Mouse (Mus musculus) layer of hippocampus, postnatal 14 days (tissue): ENCODE results near the gene Eif3g. TPM values are rescaled to one million over a fixed set of nuclear protein-coding genes. Genes with fewer than 3 reads are reported as not detected.

Source experiments
- DNase-seq, 2 experiments: peaks; one replicate each; pipeline ENCODE4 v3.0.0; 2021 to 2022; ENCODE audit warnings: low spot score in 2 of 2, mixed read lengths in 1 of 2
- microRNA-seq, 2 experiments: library from miRNA; unstranded; fragments of <30 nt; microRNA quantifications; one replicate each; pipeline ENCODE4 v1.2.0; 2021
- total RNA-seq, 2 experiments: library from RNA; stranded (reverse); gene quantifications; 2 replicates each; pipeline ENCODE4 v1.2.3; 2021

Gene Eif3g
- total RNA-seq, 2 experiments from 2014 or later, result 114 to 123 TPM

GRCm38 (mm10) chr9:20862225-20862624 lies 36.2 kb downstream of the Eif3g start:
- no peak for DNase-seq

DNA sequence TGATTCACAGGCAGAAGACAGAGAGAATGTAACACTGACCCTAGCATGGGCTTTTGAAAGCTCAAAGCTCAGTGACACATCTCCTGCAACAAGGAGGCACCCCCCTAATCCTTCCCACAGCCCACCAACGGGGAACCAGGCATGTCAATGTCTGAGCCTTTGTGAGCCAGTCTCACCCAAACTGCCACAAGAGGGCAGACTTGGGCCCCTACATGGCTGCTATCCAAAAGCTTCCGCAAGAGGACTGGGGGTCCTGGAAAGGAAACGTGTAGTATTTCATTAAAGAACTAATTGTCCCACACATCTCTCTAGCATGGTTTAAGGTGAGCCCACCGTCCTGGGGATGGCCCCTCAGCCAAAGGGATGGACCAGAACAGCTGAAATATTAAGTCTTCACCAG lies 36.6 kb downstream of the Eif3g start:
- DNase-seq, result no peak

DNA sequence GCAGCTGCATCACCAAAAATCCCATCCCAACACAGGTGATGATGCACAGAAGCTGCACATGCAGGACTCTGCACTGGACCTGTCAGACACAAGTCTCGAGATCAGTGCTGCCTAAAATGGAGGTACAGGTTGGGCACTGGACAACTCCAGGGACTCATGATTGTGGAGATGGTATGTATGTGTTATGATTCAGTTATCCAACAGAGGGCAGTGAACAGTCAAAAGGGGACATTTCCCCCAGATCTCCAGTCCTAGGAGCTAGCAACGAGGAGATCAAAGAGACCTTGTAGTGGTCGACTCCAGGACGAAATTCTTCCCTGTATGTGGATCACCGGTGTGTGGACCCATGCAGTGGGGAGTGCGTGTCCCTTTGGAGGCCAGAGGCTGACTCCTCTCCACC lies 38.5 kb downstream of the Eif3g start:
- no peak for DNase-seq

- DNase-seq, result no peak
Measured at GRCm38 (mm10) chr9:20857131-20857530, 41.3 kb downstream of the Eif3g start.

DNA sequence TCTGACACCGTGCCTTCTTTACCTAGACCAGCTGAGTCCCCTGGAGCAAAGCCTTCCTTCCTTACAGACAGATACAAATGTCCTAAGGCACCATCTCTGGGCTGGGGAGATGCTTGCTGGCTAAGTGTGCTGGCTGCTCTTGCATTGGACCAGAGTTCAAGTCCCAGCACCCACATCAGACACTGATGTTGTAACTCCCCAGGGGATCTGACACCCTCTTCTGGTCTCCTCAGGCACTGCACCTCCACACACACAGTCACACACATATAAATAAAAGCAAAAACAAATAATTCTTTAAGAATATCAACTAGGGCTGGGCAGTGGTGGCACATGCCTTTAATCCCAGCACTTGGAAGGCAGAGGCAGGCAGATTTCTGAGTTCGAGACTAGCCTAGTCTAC lies 48.2 kb downstream of the Eif3g start:
- DNase-seq, result no peak

Small RNA genes within 50 kb of the gene (microRNA-seq; reads per million reads assigned to microRNA genes)
- gene Mir7081, result 0.68 to 1.1 reads per million in 2 experiments

Other genes starting within 250 kb of the Eif3g start
- 10 to 100 TPM; 33.8 to 34.0 TPM for gene Pin1, start 246.5 kb downstream of the Eif3g start, total RNA-seq
- gene Olfm2, start 152.3 kb downstream of the Eif3g start, total RNA-seq, result 10 to 100 TPM; 73.0 to 73.1 TPM
- 1 to 10 TPM; 2.3 to 2.7 TPM for gene Col5a3, start 83.6 kb downstream of the Eif3g start, total RNA-seq
- gene Rdh8, start 80.1 kb downstream of the Eif3g start, total RNA-seq, result not detected
- 10 to 100 TPM; 55.6 to 56.1 TPM for gene A230050P20Rik, start 30.0 kb downstream of the Eif3g start, total RNA-seq
- gene Angptl6, start 18.9 kb downstream of the Eif3g start, total RNA-seq, result 10 to 100 TPM in 1 of 2 experiments, 1 to 10 TPM in 1; 7.3 to 10.7 TPM
- 10 to 100 TPM; 21.3 to 25.6 TPM for gene Ppan, start 10.4 kb downstream of the Eif3g start, total RNA-seq
- 10 to 100 TPM; 35.5 to 37.1 TPM for gene Dnmt1, start 61.3 kb upstream of the Eif3g start, total RNA-seq
- 1 to 10 TPM; 2.1 to 3.5 TPM for gene S1pr2, start 78.2 kb upstream of the Eif3g start, total RNA-seq
- gene Mrpl4, start 104.1 kb upstream of the Eif3g start, total RNA-seq, result 10 to 100 TPM; 60.4 to 62.8 TPM
- gene Icam1, start 117.4 kb upstream of the Eif3g start, total RNA-seq, result 1 to 10 TPM; 2.9 to 3.2 TPM
- under 1 TPM; 0.41 to 0.44 TPM for gene Icam4, start 130.8 kb upstream of the Eif3g start, total RNA-seq
- gene Icam5, start 133.4 kb upstream of the Eif3g start, total RNA-seq, result 100 to 1,000 TPM; 337 to 341 TPM
- gene Zglp1, start 168.5 kb upstream of the Eif3g start, total RNA-seq, result 1 to 10 TPM in 1 of 2 experiments, not detected in 1; 2.0 TPM
- gene Gm49373, start 174.5 kb upstream of the Eif3g start, total RNA-seq, result 1 to 10 TPM in 1 of 2 experiments, under 1 TPM in 1; 0.55 to 1.6 TPM
- gene Fdx1l, start 175.0 kb upstream of the Eif3g start, total RNA-seq, result 10 to 100 TPM; 53.6 to 58.8 TPM
- gene Gm38431, start 193.4 kb upstream of the Eif3g start, total RNA-seq, result 1 to 10 TPM; 1.8 to 2.0 TPM
- gene Raver1, start 193.4 kb upstream of the Eif3g start, total RNA-seq, result 10 to 100 TPM; 34.0 to 37.4 TPM
- gene Tyk2, start 232.6 kb upstream of the Eif3g start, total RNA-seq, result 10 to 100 TPM; 14.2 to 14.3 TPM